Mouse (Mus musculus) embryonic fibroblast, embryonic 13.5 days (primary cell): ENCODE measurements around the gene Wdr5b.

Source experiments
- CTCF ChIP-seq: IDR thresholded peaks from 2 replicates; pipeline ENCODE4 v1.5.1; 2011; ENCODE audit warnings: mild to moderate bottlenecking, control low read depth, low read length, moderate library complexity, borderline replicate concordance; ENCODE audit not compliant: insufficient read depth
- POLR2A ChIP-seq: IDR thresholded peaks from 2 replicates; pipeline ENCODE4 v1.6.1; 2011; ENCODE audit warnings: low read depth, mild to moderate bottlenecking, control low read depth, low read length, moderate library complexity

- no peak for TF ChIP-seq POLR2A
- TF ChIP-seq CTCF = no peak
These were observed 6.5 kb downstream of the Wdr5b start for GRCm38 (mm10) chr16:36047538-36047937.
